Mouse (Mus musculus) neural tube, embryonic 14.5 days (tissue): Measurements from ENCODE around the gene Tmem211. TPM values are rescaled to one million over a fixed set of nuclear protein-coding genes. Genes with fewer than 3 reads are reported as not detected.

ENCODE experiments used
- ATAC-seq: fragments of 200-750 bp; cut with Nextera tagmentation; 2 replicates; pipeline ENCODE4 v1.8.0; 2017; ENCODE audit warnings: low read depth, mild to moderate bottlenecking, moderate TSS enrichment, moderate library complexity
- H3K27ac ChIP-seq: fragments of 300-500 bp; sonication (generic); 2 replicates; pipeline ENCODE4 v1.5.1; 2014; ENCODE audit warnings: low read depth, mild to moderate bottlenecking, control low read depth, low read length, moderate library complexity, mixed read lengths
- H3K27me3 ChIP-seq: fragments of 300-500 bp; sonication (generic); 2 replicates; pipeline ENCODE4 v1.6.1; 2014; ENCODE audit warnings: low read length; ENCODE audit not compliant: control insufficient read depth, insufficient read depth
- H3K36me3 ChIP-seq: fragments of 300-500 bp; sonication (generic); 2 replicates; pipeline ENCODE4 v1.6.1; 2014; ENCODE audit warnings: low read length, mixed read lengths; ENCODE audit not compliant: control insufficient read depth, insufficient read depth
- H3K4me1 ChIP-seq: fragments of 300-500 bp; sonication (generic); 2 replicates; pipeline ENCODE4 v1.6.1; 2014; ENCODE audit warnings: low read length; ENCODE audit not compliant: control insufficient read depth, insufficient read depth
- H3K4me2 ChIP-seq: fragments of 300-500 bp; sonication (generic); 2 replicates; pipeline ENCODE4 v1.6.1; 2014; ENCODE audit warnings: mild to moderate bottlenecking, low read depth, low read length, control low read depth
- H3K4me3 ChIP-seq: fragments of 300-500 bp; sonication (generic); 2 replicates; pipeline ENCODE4 v1.5.1; 2014; ENCODE audit warnings: low read depth, low read length, control low read depth, mixed read lengths
- H3K9ac ChIP-seq: fragments of 300-500 bp; sonication (generic); replicated peaks from 2 replicates; pipeline ENCODE4 v1.6.1; 2014; ENCODE audit warnings: low read depth, mild to moderate bottlenecking, control low read depth, low read length, mixed read lengths
- H3K9me3 ChIP-seq: fragments of 300-500 bp; sonication (generic); 2 replicates; pipeline ENCODE4 v1.6.1; 2016; ENCODE audit warnings: low read length; ENCODE audit not compliant: control insufficient read depth
- WGBS: fragments of 180-500 bp; shearing (Covaris S2); extraction: QIAGEN DNeasy Blood & Tissue Kit; methylation state at CpG from one replicate; pipeline ENCODE4 v1.1.7; 2014; 5-methylcytosine and 5-hydroxymethylcytosine counted together
- polyA plus RNA-seq: library from polyadenylated mRNA; unstranded; fragments of >200 nt; fragmentation: Nextera tagmentation; extraction: Ambion mirVana; gene quantifications from 2 replicates; pipeline ENCODE4 v1.2.1, GENCODE M21; 2014

The Tmem211 gene
- polyA plus RNA-seq, 1 experiment from 2014 or later = not detected

- Histone ChIP-seq H3K4me3 (no peak overlapping the region), H3K4me2 (no peak overlapping the region), H3K27me3 (no peaks in the 10 kb centered on the region), H3K9ac (no peak overlapping the region), H3K9me3 (no peaks in the 10 kb centered on the region), H3K36me3 (no peaks in the 10 kb centered on the region), H3K27ac (peak overlapping the region; percentile 13), H3K4me1 (no peaks in the 10 kb centered on the region)
- ATAC-seq = no peak
- WGBS = 58% methylated on average over 11 of the region's 11 CpGs
Measured at GRCm38 (mm10) chr5:113209401-113209750, 17.3 kb upstream of the Tmem211 start.

GRCm38 (mm10) chr5:113209898-113210297 lies 16.8 kb upstream of the Tmem211 start:
- Histone ChIP-seq H3K27me3 (no peaks in the 10 kb centered on the region), H3K4me2 (no peak overlapping the region), H3K9me3 (no peaks in the 10 kb centered on the region), H3K4me3 (no peak overlapping the region), H3K4me1 (no peaks in the 10 kb centered on the region), H3K36me3 (no peaks in the 10 kb centered on the region), H3K9ac (0 out of 2 replicates have a peak overlapping the region, but pooled peaks have one; percentile 16), H3K27ac (peak overlapping the region; percentile 13)
- WGBS = 84% methylated on average over 13 of the region's 13 CpGs
- ATAC-seq = no peak

GRCm38 (mm10) chr5:113210314-113210713 lies 16.4 kb upstream of the Tmem211 start:
- no peak overlapping the region for H3K4me3 ChIP-seq
- H3K4me2 ChIP-seq = no peak overlapping the region
- H3K9ac ChIP-seq = no peak overlapping the region
- WGBS = 74% methylated on average over 6 of the region's 6 CpGs
- H3K4me1 ChIP-seq = no peaks in the 10 kb centered on the region
- H3K27me3 ChIP-seq = no peaks in the 10 kb centered on the region
- H3K36me3 ChIP-seq = no peaks in the 10 kb centered on the region
- peak overlapping the region; percentile 13 for H3K27ac ChIP-seq
- no peak for ATAC-seq
- no peaks in the 10 kb centered on the region for H3K9me3 ChIP-seq

GRCm38 (mm10) chr5:113212156-113212835 lies 14.4 kb upstream of the Tmem211 start:
- Histone ChIP-seq H3K27me3 (no peaks in the 10 kb centered on the region), H3K4me2 (no peak overlapping the region), H3K27ac (no peak overlapping the region), H3K9me3 (no peaks in the 10 kb centered on the region), H3K36me3 (no peaks in the 10 kb centered on the region), H3K9ac (no peak overlapping the region), H3K4me3 (no peak overlapping the region), H3K4me1 (no peaks in the 10 kb centered on the region)
- no peak for ATAC-seq
- WGBS = 81% methylated on average over 10 of the region's 10 CpGs

- no peak overlapping the region for H3K4me2 ChIP-seq
Measured at GRCm38 (mm10) chr5:113214041-113214440, 12.7 kb upstream of the Tmem211 start.

GRCm38 (mm10) chr5:113214455-113214854 lies 12.3 kb upstream of the Tmem211 start:
- no peak overlapping the region for H3K4me2 ChIP-seq
- ATAC-seq = no peak
- no peak overlapping the region for H3K27ac ChIP-seq
- no peaks in the 10 kb centered on the region for H3K36me3 ChIP-seq
- H3K9ac ChIP-seq = no peak overlapping the region
- WGBS = 68% methylated on average over 11 of the region's 11 CpGs
- H3K27me3 ChIP-seq = no peaks in the 10 kb centered on the region
- H3K9me3 ChIP-seq = no peaks in the 10 kb centered on the region
- H3K4me1 ChIP-seq = no peaks in the 10 kb centered on the region
- no peak overlapping the region for H3K4me3 ChIP-seq

More at GRCm38 (mm10) chr5:113214041-113214440, 12.7 kb upstream of the Tmem211 start:
- H3K27ac ChIP-seq = no peak overlapping the region
- no peaks in the 10 kb centered on the region for H3K9me3 ChIP-seq
- ATAC-seq = no peak
- no peaks in the 10 kb centered on the region for H3K4me1 ChIP-seq
- no peaks in the 10 kb centered on the region for H3K36me3 ChIP-seq
- H3K4me3 ChIP-seq = no peak overlapping the region
- 92% methylated on average over 8 of the region's 8 CpGs for WGBS
- no peaks in the 10 kb centered on the region for H3K27me3 ChIP-seq
- H3K9ac ChIP-seq = no peak overlapping the region

- Histone ChIP-seq H3K36me3 (no peaks in the 10 kb centered on the region), H3K27me3 (no peaks in the 10 kb centered on the region), H3K27ac (no peak overlapping the region), H3K9ac (no peak overlapping the region), H3K4me1 (peaks cover 2% of the 10 kb centered on the region), H3K4me2 (no peak overlapping the region), H3K9me3 (no peaks in the 10 kb centered on the region), H3K4me3 (no peak overlapping the region)
- 88% methylated on average over 9 of the region's 9 CpGs for WGBS
- no peak for ATAC-seq
Measured at GRCm38 (mm10) chr5:113215610-113216011, 11.1 kb upstream of the Tmem211 start.

- H3K36me3 ChIP-seq = no peaks in the 10 kb centered on the region
- H3K4me1 ChIP-seq = peaks cover 5% of the 10 kb centered on the region
- 77% methylated on average over 14 of the region's 14 CpGs for WGBS
- 0 out of 2 replicates have a peak, but pooled peaks cover 6% of the 10 kb centered on the region for H3K27me3 ChIP-seq
- no peak overlapping the region for H3K27ac ChIP-seq
- H3K4me2 ChIP-seq = no peak overlapping the region
- H3K9me3 ChIP-seq = no peaks in the 10 kb centered on the region
- H3K4me3 ChIP-seq = no peak overlapping the region
- no peak overlapping the region for H3K9ac ChIP-seq
- no peak for ATAC-seq
Measured at GRCm38 (mm10) chr5:113216328-113216960, 10.3 kb upstream of the Tmem211 start.

- Histone ChIP-seq H3K9me3 (no peaks in the 10 kb centered on the region), H3K4me2 (no peak overlapping the region), H3K27me3 (0 out of 2 replicates have a peak, but pooled peaks cover 6% of the 10 kb centered on the region), H3K36me3 (no peaks in the 10 kb centered on the region), H3K4me1 (peaks cover 5% of the 10 kb centered on the region), H3K27ac (no peak overlapping the region), H3K4me3 (no peak overlapping the region), H3K9ac (no peak overlapping the region)
- no peak for ATAC-seq
- WGBS = 58% methylated on average over 12 of the region's 12 CpGs
Measured at GRCm38 (mm10) chr5:113217076-113217475, 9.6 kb upstream of the Tmem211 start.
